Mouse (Mus musculus) A20 (cell line): ENCODE measurements around the gene Ralbp1.
A peak's percentile ranks its signal among the peaks of the same experiment; 100 is the strongest.

Experiments
- DNase-seq: peaks from one replicate; pipeline ENCODE4 v3.0.0-alpha.2; 2011; ENCODE audit warnings: low read depth, low spot score

The Ralbp1 gene

DNA sequence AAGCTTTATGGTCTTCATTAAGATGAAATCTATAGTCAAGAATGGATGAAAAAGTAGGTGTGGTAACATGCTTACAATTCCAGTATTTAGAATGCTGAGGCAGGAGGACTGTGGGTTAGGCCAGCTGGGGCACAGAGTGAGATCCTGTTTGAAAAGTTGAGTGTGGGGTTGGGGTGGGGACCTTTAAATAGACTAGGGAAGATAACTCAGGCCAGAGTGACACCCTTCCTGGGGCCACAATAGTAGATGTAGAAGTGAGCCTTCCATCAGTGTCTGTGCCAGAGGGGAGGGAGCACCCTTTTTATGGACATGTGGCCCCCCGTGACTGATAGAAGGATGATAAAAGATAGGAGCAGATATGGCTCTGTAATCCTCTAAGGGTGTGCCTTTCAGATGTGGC is 86.2 kb downstream of the Ralbp1 start:
- DNase-seq: peak; percentile 32

GRCm38 (mm10) chr17:65798446-65798845 is 87.2 kb downstream of the Ralbp1 start:
- DNase-seq: peak; percentile 57
